Mouse (Mus musculus): ENCODE measurements at regions not wholly inside any gene's neighbourhood (a gene's known extent, or its start where the extent isn't known, plus 50 kb on each side); places are given as distances from the start of the nearest gene placed in this dataset.

DNA sequence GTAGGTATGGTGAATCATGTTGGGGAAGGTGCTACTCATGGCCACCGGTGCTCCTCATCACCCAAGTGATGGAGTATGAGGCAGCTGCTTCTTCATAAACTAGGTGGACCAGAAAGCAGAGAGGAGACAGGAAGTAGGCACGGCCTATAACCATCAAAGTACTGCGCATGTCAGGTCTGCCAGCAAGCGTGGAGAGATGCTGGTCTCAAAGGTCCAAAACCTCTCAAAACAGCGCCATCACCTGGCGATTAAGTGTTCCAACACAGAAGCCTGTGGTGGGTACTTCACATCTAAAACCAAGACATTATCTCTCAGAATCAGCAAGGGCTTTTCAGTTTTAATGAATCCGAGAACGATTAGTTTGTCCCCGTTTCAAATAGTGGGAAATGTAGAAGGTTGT, 103.1 kb upstream of the Tmpo start:
- TF ChIP-seq CTCF (IDR thresholded peaks at IDR 0.05 in 2 of 3, conservative IDR thresholded peaks at IDR 0.05 in 1 of 3; ENCODE audit: control insufficient read depth in 1 of 3, insufficient read depth in 1 of 3, low read depth in 2 of 3, low read length in 3 of 3, poor library complexity in 1 of 3, severe bottlenecking in 1 of 3) (peak in 1 of 3 experiments; percentile 4; a peak in 1 of 6 replicates), ETS1 (IDR thresholded peaks at IDR 0.05; ENCODE audit: low read depth, low read length) (no peak), EP300 (IDR thresholded peaks at IDR 0.05; ENCODE audit: low read depth in 1 of 2, low read length in 2 of 2) (no peak), USF1 (IDR thresholded peaks at IDR 0.05; ENCODE audit: low read depth, low read length) (no peak), POLR2A (IDR thresholded peaks at IDR 0.05; ENCODE audit: control insufficient read depth in 1 of 2, insufficient read depth in 1 of 2, low read depth in 1 of 2, low read length in 2 of 2, poor library complexity in 1 of 2) (no peak), KAT2A (conservative IDR thresholded peaks at IDR 0.05; ENCODE audit: low read depth, low read length) (no peak), CHD1 (IDR thresholded peaks at IDR 0.05; ENCODE audit: low read depth, low read length) (no peak)
